In the genomic region with DNA sequence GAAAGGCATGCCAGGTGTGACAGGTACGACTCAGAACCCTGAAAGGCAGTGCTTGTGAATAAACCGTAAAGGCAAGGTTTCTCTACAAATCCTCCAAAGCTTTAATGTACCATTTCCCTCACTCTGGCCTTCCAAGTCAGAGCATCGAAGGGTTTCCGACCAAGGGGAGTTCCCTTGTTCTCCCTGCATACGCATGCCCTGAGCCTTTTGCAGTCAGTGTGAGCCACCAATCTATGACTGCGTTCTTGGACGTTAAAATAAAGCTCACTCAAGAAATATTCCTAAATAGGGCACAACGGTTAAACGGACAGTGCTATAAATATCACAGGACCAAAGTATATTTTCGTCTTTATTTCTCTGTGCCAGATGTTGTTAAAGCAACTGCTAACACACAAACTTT, we compare ENCODE assay signal across 31 mouse cellular contexts. TPM values are rescaled to one million over a fixed set of nuclear protein-coding genes. Genes with fewer than 3 reads are reported as not detected.
DNase-seq lines count a peak whose midpoint lies in the region; ATAC-seq and TF ChIP-seq lines count a peak whose summit lies in the region.
"Had no signal": no experiment of that assay in that cellular context is flagged by ENCODE, and none has a peak within 500 bp of the region (broad histone marks: within the 10 kb centered on the region; RNA-seq: fewer than 3 reads in every experiment).

No protein-coding gene starts in this region.

- H3K4me3 ChIP-seq in heart, embryonic 12.5 days: no peak overlapping the region
- H3K4me3 ChIP-seq in intestine, embryonic 14.5 days (ENCODE audit: low read depth, low read length): no peak overlapping the region
- no peak overlapping the region for H3K4me3 ChIP-seq in intestine, postnatal 0 days (ENCODE audit: low read depth, low read length)
- H3K4me3 ChIP-seq in intestine, embryonic 15.5 days (replicated peaks): no peak overlapping the region
- no peak overlapping the region for H3K4me3 ChIP-seq in stomach, postnatal 0 days (ENCODE audit: low read depth, low read length)
- no peak overlapping the region for H3K4me3 ChIP-seq in midbrain, embryonic 13.5 days (replicated peaks)
- H3K4me3 ChIP-seq: embryonic facial prominence, embryonic 10.5 days; embryonic facial prominence, embryonic 15.5 days; forebrain, embryonic 12.5 days; hindbrain, embryonic 10.5 days; hindbrain, embryonic 15.5 days; limb, embryonic 10.5 days; limb, embryonic 15.5 days; liver, embryonic 13.5 days; neural tube, embryonic 12.5 days had no signal

- peak; percentile 22 for DNase-seq in heart, adult 11 months
- no peak for DNase-seq in intestine, embryonic 14.5 days (ENCODE audit: low spot score)
- no peak for DNase-seq in stomach, postnatal 0 days (ENCODE audit: low spot score)
- DNase-seq: adrenal gland, postnatal 10 days; cerebellum, adult 8-10 months; cerebellum, postnatal 25 days; forebrain, postnatal 0 days; gastrocnemius, postnatal 10 days; kidney, adult 9 months; kidney, postnatal 10 days; layer of hippocampus, adult 9-11 months; liver, embryonic 13.5 days; lung, adult 2 months; thymus, adult 18-20 months; thymus, postnatal 25 days had no signal

- H3K27me3 ChIP-seq in heart, embryonic 12.5 days (replicated peaks): no peaks in the 10 kb centered on the region
- no peaks in the 10 kb centered on the region for H3K27me3 ChIP-seq in intestine, embryonic 14.5 days (replicated peaks; ENCODE audit: control insufficient read depth, insufficient read depth, low read length)
- no peaks in the 10 kb centered on the region for H3K27me3 ChIP-seq in intestine, postnatal 0 days (replicated peaks; ENCODE audit: control insufficient read depth, insufficient read depth, low read length)
- H3K27me3 ChIP-seq in intestine, embryonic 15.5 days (replicated peaks): no peaks in the 10 kb centered on the region
- H3K27me3 ChIP-seq in stomach, postnatal 0 days (ENCODE audit: control insufficient read depth, insufficient read depth, low read length): no peaks in the 10 kb centered on the region
- no peaks in the 10 kb centered on the region for H3K27me3 ChIP-seq in midbrain, embryonic 13.5 days
- H3K27me3 ChIP-seq: embryonic facial prominence, embryonic 15.5 days; forebrain, embryonic 12.5 days; hindbrain, embryonic 15.5 days; limb, embryonic 15.5 days; liver, embryonic 13.5 days; neural tube, embryonic 12.5 days; Patski had no signal

- TF ChIP-seq CTCF in intestine, postnatal 0 days (IDR thresholded peaks at IDR 0.05; ENCODE audit: low read depth): no peak
- no peak for TF ChIP-seq CTCF in stomach, postnatal 0 days (IDR thresholded peaks at IDR 0.05; ENCODE audit: low read depth)

- no peak for TF ChIP-seq EP300 in stomach, postnatal 0 days (optimal IDR thresholded peaks at IDR 0.05)

- peaks cover 4% of the 10 kb centered on the region for H3K4me1 ChIP-seq in heart, embryonic 12.5 days (replicated peaks)
- peaks cover 18% of the 10 kb centered on the region for H3K4me1 ChIP-seq in intestine, embryonic 14.5 days (replicated peaks; ENCODE audit: control insufficient read depth, insufficient read depth, low read length)
- H3K4me1 ChIP-seq in intestine, postnatal 0 days (replicated peaks; ENCODE audit: control insufficient read depth, insufficient read depth, low read length): no peaks in the 10 kb centered on the region
- H3K4me1 ChIP-seq in intestine, embryonic 15.5 days (replicated peaks): no peaks in the 10 kb centered on the region; the same call in 1 of the 2 replicates
- H3K4me1 ChIP-seq in stomach, postnatal 0 days (replicated peaks; ENCODE audit: control insufficient read depth, insufficient read depth): no peaks in the 10 kb centered on the region; the same call in 1 of the 2 replicates
- no peaks in the 10 kb centered on the region for H3K4me1 ChIP-seq in midbrain, embryonic 13.5 days (replicated peaks)
- H3K4me1 ChIP-seq: forebrain, embryonic 12.5 days; hindbrain, embryonic 15.5 days; liver, embryonic 13.5 days; neural tube, embryonic 12.5 days had no signal

- H3K9ac ChIP-seq in heart, embryonic 12.5 days: no peak overlapping the region
- no peak overlapping the region for H3K9ac ChIP-seq in intestine, embryonic 14.5 days (ENCODE audit: low read length)
- no peak overlapping the region for H3K9ac ChIP-seq in intestine, postnatal 0 days (ENCODE audit: low read depth, low read length)
- H3K9ac ChIP-seq in intestine, embryonic 15.5 days: no peak overlapping the region
- H3K9ac ChIP-seq in stomach, postnatal 0 days (ENCODE audit: low read length): no peak overlapping the region
- H3K9ac ChIP-seq in midbrain, embryonic 13.5 days (replicated peaks): no peak overlapping the region
- H3K9ac ChIP-seq: embryonic facial prominence, embryonic 15.5 days; forebrain, embryonic 12.5 days; forebrain, postnatal 0 days; hindbrain, embryonic 15.5 days; limb, embryonic 15.5 days; liver, embryonic 13.5 days; neural tube, embryonic 12.5 days had no signal

- no peak overlapping the region for H3K27ac ChIP-seq in heart, embryonic 12.5 days (ENCODE audit: poor library complexity, severe bottlenecking)
- peak overlapping the region; percentile 69 for H3K27ac ChIP-seq in intestine, embryonic 14.5 days (ENCODE audit: low read depth)
- H3K27ac ChIP-seq in intestine, postnatal 0 days (ENCODE audit: low read depth, low read length): no peak overlapping the region
- H3K27ac ChIP-seq in intestine, embryonic 15.5 days: 0 out of 2 replicates have a peak overlapping the region, but pooled peaks have one; percentile 7
- peak overlapping the region; percentile 67 for H3K27ac ChIP-seq in stomach, postnatal 0 days (replicated peaks)
- no peak overlapping the region for H3K27ac ChIP-seq in midbrain, embryonic 13.5 days
- H3K27ac ChIP-seq: embryonic facial prominence, embryonic 10.5 days; embryonic facial prominence, embryonic 15.5 days; forebrain, embryonic 12.5 days; hindbrain, embryonic 10.5 days; hindbrain, embryonic 15.5 days; limb, embryonic 10.5 days; limb, embryonic 15.5 days; liver, embryonic 13.5 days; macrophage; neural tube, embryonic 12.5 days had no signal

- no peak for ATAC-seq in heart, embryonic 12.5 days (ENCODE audit: insufficient number of reproducible peaks, low FRiP score)
- no peak for ATAC-seq in intestine, embryonic 14.5 days (replicated peaks; ENCODE audit: low FRiP score, low TSS enrichment, low read depth)
- ATAC-seq in intestine, postnatal 0 days: no peak
- 0 out of 2 replicates have a peak, but pooled peaks have one; percentile 34 for ATAC-seq in intestine, embryonic 15.5 days
- no peak for ATAC-seq in stomach, postnatal 0 days (ENCODE audit: low FRiP score, low TSS enrichment)
- ATAC-seq in midbrain, embryonic 13.5 days: no peak
- ATAC-seq: forebrain, postnatal 0 days; inflammation-experienced regulatory T-cells, adult 6 months; midbrain, embryonic 16.5 days; Patski had no signal

- H3K4me2 ChIP-seq in heart, embryonic 12.5 days: no peak overlapping the region
- no peak overlapping the region for H3K4me2 ChIP-seq in intestine, embryonic 14.5 days (ENCODE audit: low read length)
- no peak overlapping the region for H3K4me2 ChIP-seq in intestine, postnatal 0 days (replicated peaks; ENCODE audit: low read depth)
- H3K4me2 ChIP-seq in intestine, embryonic 15.5 days (replicated peaks): no peak overlapping the region
- H3K4me2 ChIP-seq in stomach, postnatal 0 days (replicated peaks; ENCODE audit: low read depth): no peak overlapping the region
- H3K4me2 ChIP-seq in midbrain, embryonic 13.5 days (replicated peaks): no peak overlapping the region
- H3K4me2 ChIP-seq: embryonic facial prominence, embryonic 15.5 days; forebrain, embryonic 12.5 days; hindbrain, embryonic 15.5 days; limb, embryonic 15.5 days; liver, embryonic 13.5 days; neural tube, embryonic 12.5 days had no signal

- H3K9me3 ChIP-seq in heart, embryonic 12.5 days (replicated peaks): no peaks in the 10 kb centered on the region
- no peaks in the 10 kb centered on the region for H3K9me3 ChIP-seq in intestine, embryonic 14.5 days (ENCODE audit: control insufficient read depth, low read length)
- H3K9me3 ChIP-seq in intestine, postnatal 0 days (ENCODE audit: control insufficient read depth): no peaks in the 10 kb centered on the region
- H3K9me3 ChIP-seq in intestine, embryonic 15.5 days: no peaks in the 10 kb centered on the region
- H3K9me3 ChIP-seq in stomach, postnatal 0 days (ENCODE audit: control insufficient read depth, low read length): no peaks in the 10 kb centered on the region
- H3K9me3 ChIP-seq in midbrain, embryonic 13.5 days: no peaks in the 10 kb centered on the region
- H3K9me3 ChIP-seq: embryonic facial prominence, embryonic 10.5 days; embryonic facial prominence, embryonic 15.5 days; forebrain, embryonic 12.5 days; hindbrain, embryonic 10.5 days; hindbrain, embryonic 15.5 days; limb, embryonic 10.5 days; limb, embryonic 15.5 days; liver, embryonic 13.5 days; neural tube, embryonic 12.5 days had no signal

- WGBS in heart, embryonic 12.5 days: 78% methylated on average over 10 of the region's 10 CpGs
- 56% methylated on average over 10 of the region's 10 CpGs for WGBS in intestine, embryonic 14.5 days
- 73% methylated on average over 10 of the region's 10 CpGs for whole genome bisulfite sequencing in intestine, postnatal 0 days
- 63% methylated on average over 10 of the region's 10 CpGs for WGBS in intestine, embryonic 15.5 days
- WGBS in stomach, postnatal 0 days: 65% methylated on average over 10 of the region's 10 CpGs
- 93% methylated on average over 10 of the region's 10 CpGs for WGBS in midbrain, embryonic 13.5 days

- no peaks in the 10 kb centered on the region for H3K36me3 ChIP-seq in heart, embryonic 12.5 days
- no peaks in the 10 kb centered on the region for H3K36me3 ChIP-seq in intestine, embryonic 14.5 days (ENCODE audit: control insufficient read depth, insufficient read depth, low read length)
- no peaks in the 10 kb centered on the region for H3K36me3 ChIP-seq in intestine, postnatal 0 days (ENCODE audit: control insufficient read depth, insufficient read depth)
- H3K36me3 ChIP-seq in intestine, embryonic 15.5 days: no peaks in the 10 kb centered on the region
- no peaks in the 10 kb centered on the region for H3K36me3 ChIP-seq in stomach, postnatal 0 days (ENCODE audit: control insufficient read depth, insufficient read depth, low read length)
- H3K36me3 ChIP-seq in midbrain, embryonic 13.5 days: no peaks in the 10 kb centered on the region
- H3K36me3 ChIP-seq: embryonic facial prominence, embryonic 10.5 days; embryonic facial prominence, embryonic 15.5 days; forebrain, embryonic 12.5 days; hindbrain, embryonic 10.5 days; hindbrain, embryonic 15.5 days; limb, embryonic 10.5 days; limb, embryonic 15.5 days; liver, embryonic 13.5 days; neural tube, embryonic 12.5 days had no signal

RNA-seq across cellular contexts. Expression of gene Synpo2, which starts 51.7 kb away (rescaled TPM):
- 23.7 and 26.8 TPM in 2 replicates for polyA plus RNA-seq in heart, embryonic 12.5 days (2016; fragmentation: Nextera tagmentation; extraction: Ambion mirVana)
- 56.2 and 61.7 TPM in 2 replicates for polyA plus RNA-seq in intestine, embryonic 14.5 days (2014; fragmentation: Nextera tagmentation; extraction: Ambion mirVana)
- 23.9 and 25.3 TPM in 2 replicates for polyA plus RNA-seq in intestine, postnatal 0 days (2015; fragmentation: Nextera tagmentation; extraction: Ambion mirVana)
- 31.2 and 36.8 TPM in 2 replicates for polyA plus RNA-seq in intestine, embryonic 15.5 days (2015; fragmentation: Nextera tagmentation; extraction: Ambion mirVana)
- 19.9 and 20.7 TPM in 2 replicates for polyA plus RNA-seq in stomach, postnatal 0 days (2015; fragmentation: Nextera tagmentation; extraction: Ambion mirVana)
- 1.5 and 2.0 TPM in 2 replicates for polyA plus RNA-seq in midbrain, embryonic 13.5 days (2015; fragmentation: Nextera tagmentation; extraction: Ambion mirVana)
- polyA plus RNA-seq: inflammation-experienced regulatory T-cells, adult 6 months had no signal

Comparison
In these comparisons a context has a peak if more than half of its experiments do, and no peak if none do; other contexts are left out.
1. H3K27ac ChIP-seq: peak in intestine, embryonic 14.5 days (single experiment), intestine, embryonic 15.5 days (single experiment) and stomach, postnatal 0 days (single experiment); none in heart, embryonic 12.5 days (single experiment), intestine, postnatal 0 days (single experiment) and midbrain, embryonic 13.5 days (single experiment).